Mouse (Mus musculus) layer of hippocampus, postnatal 36 days (tissue): Measurements from ENCODE around the gene Samt3. TPM values are rescaled to one million over a fixed set of nuclear protein-coding genes. Genes with fewer than 3 reads are reported as not detected.

Experiments used
- DNase-seq, 2 experiments: peaks; one replicate each; pipeline ENCODE4 v3.0.0; 2022
- total RNA-seq, 2 experiments: library from RNA; stranded (reverse); gene quantifications; 2 replicates each; pipeline ENCODE4 v1.2.3; 2021

Gene Samt3
- not detected for total RNA-seq

DNA sequence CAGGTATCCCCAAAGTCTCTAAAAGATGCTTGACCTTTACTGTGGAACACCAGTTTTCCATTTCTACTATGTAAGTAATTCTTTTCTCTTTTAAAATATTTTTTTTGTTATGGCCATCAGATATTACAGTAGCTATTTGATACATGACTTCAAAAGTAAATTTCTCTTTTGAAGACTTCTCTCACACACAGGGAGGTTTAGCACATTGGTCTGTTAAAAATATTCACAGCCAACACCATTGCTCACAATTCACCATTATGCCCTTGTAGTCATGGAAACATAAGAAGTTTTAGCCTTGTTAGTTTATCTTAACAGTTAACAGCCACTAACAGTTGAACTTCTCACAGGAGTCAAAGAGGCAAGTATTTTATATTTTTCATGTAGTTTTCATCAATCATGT is at the start of gene Samt3:
Gene Samt3, plus strand, starts transcription at position 301 of the 400 bp plus-strand sequence.
- no peak for DNase-seq

DNA sequence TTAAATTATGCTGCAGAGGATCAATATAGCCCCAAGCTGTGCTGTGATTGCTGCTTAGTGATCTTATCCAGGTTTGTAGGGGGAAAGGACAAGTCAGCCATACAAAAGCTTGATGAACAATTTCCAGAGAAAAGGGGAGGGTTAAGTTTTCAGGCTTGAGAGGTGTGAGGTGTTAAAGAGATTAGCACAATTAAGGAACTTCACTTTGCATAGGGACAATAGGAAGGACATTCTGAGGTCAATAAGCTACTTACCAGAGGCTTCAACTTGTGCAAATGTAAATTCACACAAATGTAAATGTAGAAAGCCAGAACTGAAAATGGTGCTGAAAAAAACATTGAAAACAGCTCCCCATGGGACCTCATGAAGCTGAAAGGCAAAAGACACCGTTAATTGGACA is 27.4 kb upstream of the Samt3 start:
- DNase-seq = no peak

GRCm38 (mm10) chrX:86088672-86089071 is 44.7 kb downstream of the Samt3 start:
- no peak for DNase-seq

Other genes starting within 250 kb of the Samt3 start
- gene 5430427O19Rik, start 173.8 kb upstream of the Samt3 start, total RNA-seq = under 1 TPM; 0.17 to 0.20 TPM
- not detected for gene Nr0b1, start 147.6 kb downstream of the Samt3 start, total RNA-seq